Mouse (Mus musculus): ENCODE results near the gene Nacad. TPM values are rescaled to one million over a fixed set of nuclear protein-coding genes. Genes with fewer than 3 reads are reported as not detected.

Gene Nacad
- polyA plus RNA-seq, 1 experiment, result 0.37 TPM

- no peaks in the 10 kb centered on the region for H3K27me3 ChIP-seq (ENCODE audit: control insufficient read depth, insufficient read depth, low read length)
- TF ChIP-seq POLR2A (IDR thresholded peaks at IDR 0.05; ENCODE audit: low read depth, low read length) (no peak), CTCF (IDR thresholded peaks at IDR 0.05; ENCODE audit: extremely low read depth, insufficient read depth, insufficient read length, insufficient replicate concordance) (no peak)
- H3K4me3 ChIP-seq (ENCODE audit: extremely low read depth, insufficient read depth, insufficient read length), result no peak overlapping the region
- peaks cover 49% of the 10 kb centered on the region for H3K36me3 ChIP-seq (ENCODE audit: control insufficient read depth, insufficient read depth, low read length)
- peak overlapping the region; percentile 79 for H3K27ac ChIP-seq (ENCODE audit: insufficient read depth, low read length)
- H3K4me1 ChIP-seq (ENCODE audit: control insufficient read depth, insufficient read depth, insufficient read length), result peaks cover 39% of the 10 kb centered on the region
- no peak for DNase-seq (ENCODE audit: low read depth in 1 of 2, low spot score in 2 of 2)
- 83% methylated on average over 8 of the region's 8 CpGs for WGBS
Observed at GRCm38 (mm10) chr11:6585748-6586147, 20.1 kb downstream of the Nacad start.

GRCm38 (mm10) chr11:6581560-6581959, 24.3 kb downstream of the Nacad start:
- H3K27me3 ChIP-seq (ENCODE audit: control insufficient read depth, insufficient read depth, low read length), result no peaks in the 10 kb centered on the region
- 51% methylated on average over 2 of the region's 2 CpGs for WGBS
- no peak for TF ChIP-seq CTCF (IDR thresholded peaks at IDR 0.05; ENCODE audit: extremely low read depth, insufficient read depth, insufficient read length, insufficient replicate concordance)
- TF ChIP-seq POLR2A (IDR thresholded peaks at IDR 0.05; ENCODE audit: low read depth, low read length), result no peak
- H3K27ac ChIP-seq (ENCODE audit: insufficient read depth, low read length), result no peak overlapping the region; the same call in 1 of the 2 replicates
- peaks cover 43% of the 10 kb centered on the region for H3K36me3 ChIP-seq (ENCODE audit: control insufficient read depth, insufficient read depth, low read length)
- no peak overlapping the region for H3K4me3 ChIP-seq (ENCODE audit: extremely low read depth, insufficient read depth, insufficient read length)
- H3K4me1 ChIP-seq (ENCODE audit: control insufficient read depth, insufficient read depth, insufficient read length), result peaks cover 28% of the 10 kb centered on the region
- peak; percentile 46 to 68 for DNase-seq (ENCODE audit: low read depth in 1 of 2, low spot score in 2 of 2)

- Histone ChIP-seq H3K4me3 (ENCODE audit: extremely low read depth, insufficient read depth, insufficient read length) (no peak overlapping the region), H3K36me3 (ENCODE audit: control insufficient read depth, insufficient read depth, low read length) (peaks cover 36% of the 10 kb centered on the region), H3K27ac (ENCODE audit: insufficient read depth, low read length) (peak overlapping the region; percentile 19; the same call in 1 of the 2 replicates), H3K27me3 (ENCODE audit: control insufficient read depth, insufficient read depth, low read length) (no peaks in the 10 kb centered on the region), H3K4me1 (ENCODE audit: control insufficient read depth, insufficient read depth, insufficient read length) (peaks cover 23% of the 10 kb centered on the region)
- 90% methylated on average over 4 of the region's 4 CpGs for WGBS
- DNase-seq (ENCODE audit: low read depth in 1 of 2, low spot score in 2 of 2), result no peak
- TF ChIP-seq CTCF (IDR thresholded peaks at IDR 0.05; ENCODE audit: extremely low read depth, insufficient read depth, insufficient read length, insufficient replicate concordance) (no peak), POLR2A (IDR thresholded peaks at IDR 0.05; ENCODE audit: low read depth, low read length) (no peak)
Observed at GRCm38 (mm10) chr11:6580065-6580750, 25.6 kb downstream of the Nacad start.

- TF ChIP-seq CTCF (IDR thresholded peaks at IDR 0.05; ENCODE audit: extremely low read depth, insufficient read depth, insufficient read length, insufficient replicate concordance) (no peak), POLR2A (IDR thresholded peaks at IDR 0.05; ENCODE audit: low read depth, low read length) (no peak)
- Histone ChIP-seq H3K4me3 (ENCODE audit: extremely low read depth, insufficient read depth, insufficient read length) (no peak overlapping the region), H3K27me3 (ENCODE audit: control insufficient read depth, insufficient read depth, low read length) (no peaks in the 10 kb centered on the region), H3K27ac (ENCODE audit: insufficient read depth, low read length) (no peak overlapping the region), H3K4me1 (ENCODE audit: control insufficient read depth, insufficient read depth, insufficient read length) (peaks cover 17% of the 10 kb centered on the region), H3K36me3 (ENCODE audit: control insufficient read depth, insufficient read depth, low read length) (peaks cover 28% of the 10 kb centered on the region)
- DNase-seq (ENCODE audit: low read depth in 1 of 2, low spot score in 2 of 2), result no peak
- 95% methylated on average over 7 of the region's 7 CpGs for WGBS
Observed at GRCm38 (mm10) chr11:6579361-6579760, 26.5 kb downstream of the Nacad start.

GRCm38 (mm10) chr11:6576151-6576550, 29.7 kb downstream of the Nacad start:
- Histone ChIP-seq H3K4me1 (ENCODE audit: control insufficient read depth, insufficient read depth, insufficient read length) (peaks cover 9% of the 10 kb centered on the region; the same call in 1 of the 2 replicates), H3K36me3 (ENCODE audit: control insufficient read depth, insufficient read depth, low read length) (peaks cover 32% of the 10 kb centered on the region), H3K27me3 (ENCODE audit: control insufficient read depth, insufficient read depth, low read length) (no peaks in the 10 kb centered on the region), H3K4me3 (ENCODE audit: extremely low read depth, insufficient read depth, insufficient read length) (no peak overlapping the region), H3K27ac (ENCODE audit: insufficient read depth, low read length) (peak overlapping the region; percentile 28)
- no peak for TF ChIP-seq CTCF (IDR thresholded peaks at IDR 0.05; ENCODE audit: extremely low read depth, insufficient read depth, insufficient read length, insufficient replicate concordance)
- TF ChIP-seq POLR2A (IDR thresholded peaks at IDR 0.05; ENCODE audit: low read depth, low read length), result no peak
- DNase-seq (ENCODE audit: low read depth in 1 of 2, low spot score in 2 of 2), result peak in 1 of 2 experiments; percentile 56
- WGBS, result 51% methylated on average over 3 of the region's 3 CpGs

GRCm38 (mm10) chr11:6569410-6569777, 36.5 kb downstream of the Nacad start:
- no peak for TF ChIP-seq CTCF (IDR thresholded peaks at IDR 0.05; ENCODE audit: extremely low read depth, insufficient read depth, insufficient read length, insufficient replicate concordance)
- TF ChIP-seq POLR2A (IDR thresholded peaks at IDR 0.05; ENCODE audit: low read depth, low read length), result no peak
- Histone ChIP-seq H3K4me3 (ENCODE audit: extremely low read depth, insufficient read depth, insufficient read length) (no peak overlapping the region), H3K36me3 (ENCODE audit: control insufficient read depth, insufficient read depth, low read length) (peaks cover 43% of the 10 kb centered on the region), H3K27ac (ENCODE audit: insufficient read depth, low read length) (peak overlapping the region; percentile 7; the same call in 1 of the 2 replicates), H3K27me3 (ENCODE audit: control insufficient read depth, insufficient read depth, low read length) (no peaks in the 10 kb centered on the region), H3K4me1 (ENCODE audit: control insufficient read depth, insufficient read depth, insufficient read length) (peaks cover 18% of the 10 kb centered on the region; the same call in 1 of the 2 replicates)
- DNase-seq (ENCODE audit: low read depth in 1 of 2, low spot score in 2 of 2), result no peak
- whole genome bisulfite sequencing, result 41% methylated on average over 3 of the region's 3 CpGs

All from spleen, adult 2 months (tissue).